Mouse (Mus musculus) adrenal gland, postnatal 25 days (tissue): Measurements from ENCODE around the gene Ptch2. TPM values are rescaled to one million over a fixed set of nuclear protein-coding genes. Genes with fewer than 3 reads are reported as not detected.

ENCODE experiments used
- DNase-seq: peaks from one replicate; pipeline ENCODE4 v3.0.0; 2021; ENCODE audit warnings: mixed read lengths
- total RNA-seq: library from RNA; stranded (reverse); gene quantifications from 2 replicates; pipeline ENCODE4 v1.2.3, GENCODE M21; 2021

Gene Ptch2
- total RNA-seq, 1 experiment from 2014 or later, result 5.3 TPM

DNA sequence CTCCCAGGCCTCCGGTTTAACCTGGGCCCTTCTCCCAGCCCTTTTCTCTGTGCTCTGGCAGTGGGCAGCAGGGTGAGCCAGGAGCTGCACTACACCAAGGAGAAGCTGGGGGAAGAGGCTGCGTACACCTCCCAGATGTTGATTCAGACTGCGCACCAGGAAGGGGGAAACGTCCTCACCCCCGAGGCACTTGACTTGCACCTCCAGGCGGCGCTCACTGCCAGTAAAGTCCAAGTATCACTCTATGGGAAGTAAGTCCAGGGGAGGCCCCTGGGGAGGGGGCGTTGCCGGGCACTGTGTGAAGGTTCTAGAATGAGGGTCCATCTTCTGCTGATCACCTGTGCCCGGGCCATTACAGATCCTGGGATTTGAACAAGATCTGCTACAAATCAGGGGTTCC is 8.8 kb downstream of the Ptch2 start:
- DNase-seq, result no peak

DNA sequence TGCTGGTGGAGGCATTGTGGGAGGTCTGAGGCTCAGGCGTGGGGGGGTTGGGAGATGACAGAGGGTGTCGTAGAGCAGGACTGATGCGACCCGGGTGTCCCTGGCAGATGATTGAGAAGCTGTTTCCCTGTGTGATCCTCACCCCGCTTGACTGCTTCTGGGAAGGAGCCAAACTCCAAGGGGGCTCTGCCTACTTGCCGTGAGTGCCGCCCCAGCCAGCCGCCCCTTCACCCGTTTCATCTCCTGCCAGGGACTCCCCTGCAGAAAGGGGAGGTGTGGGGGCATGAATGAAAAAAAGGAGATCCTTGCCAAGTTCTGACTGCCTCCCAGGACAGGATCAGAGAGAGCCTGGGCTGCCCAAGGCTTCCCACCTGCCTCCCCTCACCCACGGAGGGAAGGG is 9.3 kb downstream of the Ptch2 start:
- DNase-seq, result no peak

DNA sequence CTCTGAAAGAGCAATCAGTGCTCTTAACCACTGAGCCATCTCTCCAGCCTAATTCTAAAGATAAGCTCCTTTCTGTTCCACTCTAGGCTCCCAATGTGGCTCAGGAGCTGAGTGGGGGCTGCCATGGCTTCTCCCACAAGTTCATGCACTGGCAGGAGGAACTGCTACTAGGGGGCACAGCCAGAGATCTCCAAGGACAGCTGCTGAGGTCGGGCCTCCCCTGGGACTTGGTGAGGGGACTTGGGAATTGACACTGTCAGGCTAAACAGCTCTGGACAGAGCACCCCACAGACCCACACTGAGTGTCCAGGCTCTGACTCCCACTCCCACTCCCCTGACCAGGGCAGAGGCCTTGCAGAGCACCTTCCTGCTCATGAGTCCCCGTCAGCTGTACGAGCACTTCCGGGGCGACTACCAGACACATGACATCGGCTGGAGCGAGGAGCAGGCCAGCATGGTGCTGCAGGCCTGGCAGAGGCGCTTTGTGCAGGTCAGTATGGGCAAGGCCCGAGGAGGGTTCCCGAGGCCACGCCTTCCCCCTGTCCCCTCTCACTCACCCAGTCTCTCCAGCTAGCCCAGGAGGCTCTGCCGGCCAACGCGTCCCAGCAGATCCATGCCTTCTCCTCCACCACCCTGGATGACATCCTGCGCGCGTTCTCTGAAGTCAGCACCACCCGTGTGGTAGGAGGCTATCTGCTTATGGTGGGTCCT is 12.1 kb downstream of the Ptch2 start:
- no peak for DNase-seq

DNA sequence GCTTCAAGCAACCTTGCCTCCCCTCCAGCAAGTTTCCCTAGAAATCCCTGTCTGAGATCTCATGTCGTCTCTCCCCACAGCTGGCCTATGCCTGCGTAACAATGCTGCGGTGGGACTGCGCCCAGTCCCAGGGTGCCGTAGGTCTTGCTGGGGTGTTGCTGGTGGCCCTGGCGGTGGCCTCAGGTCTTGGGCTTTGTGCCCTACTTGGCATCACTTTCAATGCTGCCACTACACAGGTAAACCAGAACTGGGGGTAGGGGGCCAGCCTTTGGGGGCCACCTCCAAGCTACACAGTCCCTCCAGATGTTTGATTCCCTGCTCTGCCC is 12.6 kb downstream of the Ptch2 start:
- DNase-seq, result no peak

DNA sequence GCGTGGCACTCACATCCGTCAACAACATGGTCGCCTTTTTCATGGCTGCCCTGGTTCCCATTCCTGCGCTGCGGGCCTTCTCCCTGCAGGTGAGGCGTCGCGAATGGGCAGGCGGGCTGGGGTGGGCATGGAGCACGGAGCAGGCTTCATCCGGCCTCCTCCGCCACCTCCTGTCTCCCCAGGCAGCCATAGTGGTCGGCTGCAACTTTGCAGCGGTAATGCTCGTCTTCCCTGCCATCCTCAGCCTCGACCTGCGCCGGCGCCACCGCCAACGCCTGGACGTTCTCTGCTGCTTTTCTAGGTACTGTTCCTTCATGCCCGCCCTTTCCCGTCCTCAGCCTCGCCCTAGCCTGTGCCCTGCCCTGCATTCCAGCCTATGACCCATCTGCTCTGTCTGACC is 13.5 kb downstream of the Ptch2 start:
- no peak for DNase-seq

DNA sequence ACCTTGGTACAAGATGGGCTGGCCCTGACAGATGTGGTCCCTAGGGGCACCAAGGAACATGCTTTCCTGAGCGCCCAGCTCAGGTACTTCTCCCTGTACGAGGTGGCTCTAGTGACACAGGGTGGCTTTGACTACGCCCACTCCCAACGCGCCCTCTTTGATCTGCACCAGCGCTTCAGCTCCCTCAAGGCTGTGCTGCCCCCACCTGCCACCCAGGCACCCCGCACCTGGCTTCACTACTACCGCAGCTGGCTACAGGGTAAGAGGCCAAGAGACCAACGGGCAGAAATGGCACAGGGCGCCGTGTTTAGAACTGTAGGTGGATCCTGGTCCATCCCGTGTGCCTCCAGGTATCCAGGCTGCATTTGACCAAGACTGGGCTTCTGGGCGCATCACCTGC is 14.4 kb downstream of the Ptch2 start:
- no peak for DNase-seq

DNA sequence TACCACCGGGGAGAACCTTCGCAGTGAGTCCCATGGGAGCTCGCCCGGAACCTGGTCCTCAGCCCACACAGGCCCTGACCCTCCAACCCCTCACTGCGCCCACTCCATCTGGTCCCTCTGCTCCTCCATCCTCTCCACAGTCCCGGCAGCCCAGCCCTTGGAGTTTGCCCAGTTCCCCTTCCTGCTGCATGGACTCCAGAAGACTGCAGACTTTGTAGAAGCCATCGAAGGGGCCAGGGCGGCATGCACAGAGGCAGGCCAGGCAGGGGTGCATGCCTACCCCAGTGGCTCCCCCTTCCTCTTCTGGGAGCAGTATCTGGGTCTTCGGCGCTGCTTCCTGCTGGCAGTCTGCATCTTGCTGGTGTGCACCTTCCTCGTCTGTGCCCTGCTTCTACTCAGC is 15.1 kb downstream of the Ptch2 start:
- no peak for DNase-seq

DNA sequence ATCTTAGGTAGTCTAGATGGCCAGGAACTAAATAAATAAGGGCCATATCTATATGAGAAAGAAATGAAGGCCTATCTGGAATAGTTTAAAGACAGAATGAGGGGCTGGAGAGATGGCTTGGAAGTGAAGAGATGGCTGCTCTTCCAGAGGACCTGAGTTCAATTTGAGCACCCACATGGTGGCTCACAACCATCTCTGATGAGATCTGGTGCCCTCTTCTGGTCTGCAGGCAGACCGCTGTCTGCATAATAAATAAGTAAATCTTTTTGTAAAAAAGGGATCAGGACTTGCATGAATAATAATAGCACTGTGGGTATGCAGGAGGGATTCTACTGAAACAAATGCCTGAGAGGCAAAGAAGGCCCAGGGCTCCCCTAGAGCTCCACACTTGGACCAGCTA is 17.4 kb downstream of the Ptch2 start:
- no peak for DNase-seq

DNA sequence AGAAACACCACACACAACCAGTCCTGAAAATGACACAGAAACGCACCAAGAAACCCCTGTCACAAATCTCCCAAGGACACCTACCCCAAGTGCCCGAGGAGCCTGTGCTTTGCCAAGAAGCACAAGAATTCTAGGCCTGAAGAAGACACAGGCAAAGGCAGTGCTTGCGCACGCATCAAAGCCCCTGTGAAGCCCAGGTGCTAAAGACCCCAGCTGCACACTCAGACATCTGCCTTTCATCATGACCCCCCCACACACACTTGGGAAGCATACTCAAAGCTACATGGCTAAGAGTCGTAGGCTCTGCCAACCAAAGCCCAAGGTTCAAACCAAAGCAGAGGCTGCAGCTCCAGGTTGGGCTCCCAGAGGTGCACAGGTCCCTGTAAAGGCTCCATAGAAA is 19.7 kb downstream of the Ptch2 start:
- no peak for DNase-seq

DNA sequence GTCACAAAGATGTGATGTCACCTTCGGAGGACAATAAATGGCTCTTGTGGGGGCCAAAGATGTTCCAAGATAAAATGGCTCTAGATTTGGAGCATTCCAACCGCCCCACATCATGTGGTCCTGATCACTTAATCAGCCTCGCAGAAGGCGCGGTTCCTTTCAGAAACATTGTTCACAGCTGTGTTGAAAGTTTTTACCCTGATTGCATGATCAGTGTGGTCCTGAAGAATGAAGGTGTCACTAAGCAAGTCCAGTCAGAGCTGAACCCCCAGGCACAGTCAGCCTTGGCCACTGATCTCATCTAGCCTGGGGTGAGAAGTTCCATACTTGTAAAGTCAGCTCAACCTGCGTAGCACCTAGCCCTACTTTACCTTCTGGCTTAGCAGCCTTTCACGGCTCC is 22.1 kb downstream of the Ptch2 start:
- no peak for DNase-seq

DNA sequence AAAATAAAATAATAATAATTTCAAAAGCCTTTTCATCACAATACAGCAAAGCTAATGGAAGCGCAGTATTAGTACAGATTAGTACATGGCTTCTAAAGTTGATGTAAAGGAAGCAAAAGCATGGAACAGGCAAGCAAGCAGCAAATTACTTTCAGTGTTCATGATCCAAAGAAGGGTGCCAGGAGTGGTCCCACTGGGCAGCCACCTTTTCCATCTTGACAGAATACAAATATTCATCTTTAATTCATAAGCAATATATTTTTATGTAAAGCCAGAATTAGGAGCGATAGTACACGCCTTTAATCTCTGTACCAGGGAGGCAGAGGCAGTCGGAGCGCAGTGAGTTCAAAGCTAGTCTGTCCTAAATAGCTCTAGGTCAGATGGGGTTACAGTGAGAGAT is 23.8 kb downstream of the Ptch2 start:
- DNase-seq, result no peak

DNA sequence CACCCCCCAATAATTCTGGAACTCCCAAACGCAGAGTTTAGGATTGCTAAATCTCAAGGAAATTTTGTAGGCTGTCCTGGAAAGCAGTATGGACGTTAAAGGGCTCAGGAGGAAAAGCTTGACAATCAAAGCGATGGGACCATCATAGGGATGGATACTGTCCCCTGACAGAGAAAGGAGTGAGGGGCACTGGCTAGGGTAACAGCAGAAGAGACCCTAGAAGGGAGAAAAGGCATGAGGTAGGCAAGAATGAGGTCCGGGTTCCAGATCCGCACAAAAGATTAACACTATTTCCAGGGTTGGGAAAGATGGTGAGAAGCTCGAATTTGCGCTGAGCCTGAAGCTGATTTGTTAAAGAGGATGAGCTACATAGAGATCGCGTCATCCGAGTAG is 24.2 kb downstream of the Ptch2 start:
- DNase-seq, result no peak

DNA sequence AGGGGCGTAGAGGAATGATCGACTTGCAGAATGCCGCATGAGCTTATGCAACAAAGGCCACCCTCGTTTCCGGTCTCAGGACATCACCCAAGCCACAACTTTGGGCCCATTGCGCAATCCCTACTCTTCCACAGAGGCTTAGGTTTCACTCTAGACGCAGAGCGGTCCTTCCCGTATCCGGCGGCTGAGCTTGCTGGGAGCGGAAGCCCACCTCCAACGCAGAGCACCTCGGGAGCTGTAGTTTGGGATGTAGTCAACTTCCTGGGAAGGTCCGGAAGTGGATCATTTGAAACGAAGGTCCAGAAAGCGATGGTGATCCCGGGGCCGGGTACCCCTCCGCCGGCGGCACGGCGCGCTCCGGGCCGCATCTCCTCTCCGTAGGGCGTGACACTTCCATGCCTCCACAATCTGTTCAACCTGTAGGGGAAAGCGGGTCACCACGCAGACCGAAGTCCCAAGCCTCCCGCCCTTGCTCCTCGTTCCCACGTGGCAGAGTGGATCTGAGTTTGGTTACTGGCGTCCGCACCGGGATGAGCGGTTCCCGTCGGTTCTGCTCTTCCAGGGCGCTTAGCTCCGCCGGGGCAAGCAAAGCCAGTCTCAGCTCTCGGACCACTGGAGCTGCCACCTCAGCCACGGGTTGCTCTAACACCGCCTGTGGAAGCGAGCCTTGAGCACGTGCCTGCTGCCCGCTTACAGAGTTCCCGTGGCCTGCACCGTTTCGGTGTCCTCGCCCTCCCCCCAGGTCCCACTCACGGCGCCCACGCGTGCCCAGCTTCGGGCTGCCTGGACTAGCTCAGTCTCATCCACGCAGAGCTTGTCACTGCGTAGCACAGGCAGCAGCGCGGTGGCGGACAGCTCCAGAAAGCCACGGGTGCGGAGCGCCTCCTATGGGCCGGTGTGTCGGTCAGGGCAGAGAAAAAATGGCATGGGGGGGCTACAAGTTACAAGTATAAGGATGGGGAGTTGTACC is 24.9 kb downstream of the Ptch2 start:
- DNase-seq, result peak; percentile 88

DNA sequence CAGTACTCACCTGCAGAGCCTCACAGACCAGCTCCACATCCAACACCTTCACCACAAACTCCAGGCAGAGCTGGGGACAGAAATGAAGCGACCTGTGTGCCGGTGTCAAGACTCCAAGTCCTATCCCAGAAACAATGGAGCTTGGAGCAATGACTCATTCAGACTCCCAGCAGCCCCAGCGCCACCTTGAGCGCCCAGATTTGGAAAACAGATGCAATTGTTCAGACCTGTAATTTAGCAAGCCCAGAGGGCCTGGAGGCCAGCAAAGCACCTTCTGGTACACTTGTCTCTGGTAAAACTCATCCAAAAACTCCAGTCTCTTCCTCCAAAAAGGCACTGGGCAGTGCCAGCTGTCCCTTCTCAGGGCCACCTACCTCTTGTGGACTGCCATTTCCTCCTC is 26.3 kb downstream of the Ptch2 start:
- no peak for DNase-seq

DNA sequence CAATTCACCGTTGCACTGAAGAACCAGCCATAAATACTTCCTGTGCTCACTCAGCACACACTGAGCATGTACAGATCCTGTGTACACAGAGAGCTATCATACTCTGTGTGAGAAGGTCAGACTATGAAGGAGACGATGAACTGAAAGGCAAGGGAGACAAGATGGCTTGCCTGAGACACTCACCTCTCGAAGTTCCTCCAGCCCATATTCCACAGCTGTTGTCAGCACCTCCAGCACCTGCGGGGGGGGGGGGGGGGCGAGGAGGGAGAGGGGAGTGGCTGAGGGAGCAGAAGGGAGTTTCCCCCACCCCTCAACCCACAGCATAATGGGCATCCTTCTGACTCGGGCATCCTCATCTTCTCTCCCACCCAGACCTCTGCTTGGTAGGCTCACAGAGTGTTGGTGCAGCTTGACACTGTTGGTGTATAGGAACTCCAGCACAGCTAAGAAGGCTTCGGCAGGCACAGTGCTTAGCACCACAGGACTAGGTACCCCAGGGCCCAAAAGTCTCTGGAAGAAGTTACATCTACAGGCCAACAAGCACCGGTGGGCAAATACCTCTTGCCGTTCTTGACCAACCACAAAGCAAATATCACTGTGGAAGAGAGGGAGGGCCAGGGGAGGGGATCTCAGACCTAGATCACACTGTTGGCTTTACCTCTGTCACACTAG is 27.8 kb downstream of the Ptch2 start:
- DNase-seq, result no peak

DNA sequence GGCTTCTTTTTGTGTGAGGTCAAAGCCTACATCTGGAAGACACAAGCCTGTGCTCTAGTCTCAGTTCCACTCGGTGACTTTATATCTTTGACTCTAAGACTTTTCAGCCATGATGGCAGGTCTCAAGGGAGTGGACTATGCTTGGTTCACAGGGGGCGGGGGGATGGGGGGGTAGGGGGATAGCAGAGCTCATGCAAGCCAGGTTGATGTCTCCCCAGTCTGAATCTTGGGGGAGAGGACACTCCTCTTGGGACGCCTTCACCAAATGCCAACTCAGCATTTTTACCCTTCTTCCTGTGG is 28.3 kb downstream of the Ptch2 start:
- no peak for DNase-seq

DNA sequence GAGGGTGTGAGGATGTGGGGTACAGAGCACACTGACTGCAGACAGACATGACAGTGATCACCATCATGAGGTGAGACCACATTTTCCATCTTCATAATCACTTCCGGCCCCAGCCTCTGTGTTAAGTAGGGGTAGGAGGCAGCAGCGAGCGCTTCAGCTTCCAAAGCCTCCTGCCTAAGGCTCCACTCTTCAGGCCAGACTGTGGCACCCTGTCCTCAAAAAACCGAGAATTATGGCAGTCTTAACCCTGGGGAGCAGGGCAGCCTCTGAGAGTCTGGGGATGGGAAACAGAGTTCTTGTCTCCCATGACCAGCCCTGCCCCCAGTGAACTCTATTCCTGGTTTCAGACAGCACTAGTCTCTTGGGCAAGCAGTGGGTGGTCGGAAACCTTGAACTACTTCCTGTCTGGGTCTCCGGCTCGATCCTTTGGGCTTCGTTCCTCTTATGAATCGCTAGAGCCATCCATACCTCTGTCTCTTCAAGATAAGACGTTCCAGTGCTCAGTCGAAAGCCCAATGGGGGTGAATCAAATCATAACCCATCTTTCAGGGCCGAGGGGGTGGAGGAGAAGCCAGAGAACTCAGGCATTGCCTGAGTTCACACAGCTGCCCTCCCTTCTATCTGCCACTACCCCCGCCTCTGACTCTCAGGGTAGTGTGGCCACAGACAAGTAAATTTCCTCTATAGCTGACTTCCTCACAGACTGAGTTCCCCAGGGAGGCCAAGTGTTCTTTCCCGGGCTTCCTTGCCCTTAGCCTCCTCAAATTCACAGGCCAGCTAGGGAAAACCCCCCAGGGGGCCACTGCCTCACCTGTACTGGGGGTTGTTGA is 28.9 kb downstream of the Ptch2 start:
- DNase-seq, result no peak

DNA sequence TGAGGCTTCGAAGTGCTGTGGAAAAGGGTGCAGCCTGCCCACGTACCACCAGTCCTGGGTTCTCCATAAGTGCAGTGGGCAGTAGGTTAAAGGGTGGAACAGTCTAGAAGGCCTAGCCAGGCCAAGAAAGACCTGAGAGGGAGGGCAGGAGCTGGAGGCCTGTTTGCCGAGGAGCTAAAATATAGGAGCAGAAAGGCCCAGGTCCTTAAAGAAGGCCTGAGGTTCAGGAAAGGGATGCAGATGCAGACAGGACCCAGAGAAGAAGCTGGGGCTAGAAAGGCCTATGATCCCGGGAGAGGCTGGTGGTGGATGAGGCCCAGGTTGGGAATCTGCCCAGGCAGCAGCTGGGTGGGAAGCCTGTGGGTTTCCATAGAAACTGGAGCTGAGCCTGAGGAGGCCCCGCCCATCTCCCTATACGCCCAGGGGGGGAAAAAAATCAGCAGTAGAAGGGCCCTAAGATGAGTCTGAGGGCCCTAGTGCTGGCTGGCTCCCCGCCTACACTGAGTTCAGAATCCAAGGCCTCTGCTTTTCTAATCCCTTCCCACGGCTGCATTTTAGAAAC is 29.6 kb downstream of the Ptch2 start, which contains the start of gene Btbd19:
Gene Btbd19, minus strand, starts transcription at position 378 of the 562 bp plus-strand sequence.
- DNase-seq, result peak; percentile 51

DNA sequence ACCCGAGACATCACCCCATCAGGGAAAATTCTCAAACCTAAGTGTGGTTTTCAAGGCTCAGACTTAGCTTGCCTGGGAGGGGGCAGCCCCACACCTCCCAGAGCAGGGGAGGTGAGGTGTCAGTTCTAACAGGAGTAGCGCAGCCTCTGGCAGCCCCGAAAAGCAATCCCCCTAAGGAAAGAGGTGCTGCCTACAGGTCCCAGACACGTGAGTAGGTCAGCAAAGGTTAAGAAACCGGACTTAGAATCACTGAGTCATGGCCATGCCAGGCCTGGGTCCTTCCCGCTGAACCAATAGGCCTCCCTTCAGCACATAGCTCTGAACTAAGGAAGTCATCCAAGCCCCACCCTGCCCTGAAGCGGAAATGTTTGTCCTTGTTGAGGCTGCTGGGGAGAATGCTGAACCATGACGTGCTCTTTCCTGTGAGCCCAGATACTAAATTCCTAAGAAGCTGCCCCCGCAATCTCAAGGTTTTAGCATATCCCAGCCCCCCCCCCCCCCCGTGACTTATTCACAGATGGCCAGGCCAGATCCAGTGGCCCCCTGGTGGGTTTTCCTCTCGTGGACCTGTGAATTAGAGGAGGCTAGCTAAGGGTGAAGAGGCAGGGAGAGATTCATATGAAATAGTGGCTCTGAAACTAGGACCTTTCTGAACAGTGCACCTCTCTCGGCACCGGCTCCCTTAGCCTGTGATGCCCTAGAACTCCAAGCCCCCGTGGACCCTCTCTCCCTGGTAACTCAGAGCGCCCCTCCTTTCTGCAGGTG is 30.2 kb downstream of the Ptch2 start:
- peak; percentile 54 for DNase-seq

DNA sequence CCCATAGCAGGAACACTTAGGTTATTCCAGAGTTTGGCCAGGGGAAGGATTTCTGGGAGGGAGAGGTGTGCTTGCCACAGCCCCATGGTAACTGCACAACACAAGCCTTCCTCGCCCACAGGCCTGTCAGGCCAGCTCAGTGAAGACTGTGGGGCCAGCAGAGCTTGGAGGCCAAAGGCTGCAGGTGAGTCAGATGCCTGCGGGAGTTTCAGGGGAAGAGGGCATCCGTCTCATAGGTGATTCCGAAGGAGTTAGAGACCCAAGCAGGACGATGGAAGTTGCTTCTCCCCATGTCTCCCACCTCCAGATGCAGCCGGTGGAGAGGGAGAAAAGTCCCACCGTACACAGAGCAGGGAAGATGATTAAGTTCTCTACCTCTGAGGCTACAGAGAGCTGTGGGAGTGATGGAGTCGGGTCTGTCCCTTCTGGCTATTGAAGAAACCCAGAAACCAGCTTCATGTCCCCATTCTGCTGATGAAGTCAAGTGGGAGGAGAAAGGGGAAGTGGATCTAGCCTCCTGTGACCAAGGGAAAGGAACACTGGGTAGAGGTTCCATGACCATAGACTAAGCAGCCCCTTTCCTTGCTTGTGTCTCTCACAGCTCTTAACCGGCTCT is 30.9 kb downstream of the Ptch2 start, which contains the start of gene Tctex1d4:
Gene Tctex1d4, plus strand, starts transcription at position 120 of the 616 bp plus-strand sequence.
- DNase-seq, result no peak
